Mouse (Mus musculus) gastrocnemius, postnatal 14 days (tissue): ENCODE measurements around the gene Gm43518. TPM values are rescaled to one million over a fixed set of nuclear protein-coding genes. Genes with fewer than 3 reads are reported as not detected.
A peak's percentile ranks its signal among the peaks of the same experiment; 100 is the strongest.

Source experiments
- DNase-seq: peaks from one replicate; pipeline ENCODE4 v3.0.0; 2021; ENCODE audit warnings: mixed read lengths
- intact Hi-C: fragments of 180-260 bp; cut with DNase I; formaldehyde crosslinking; loops from one replicate; pipeline ENCODE4 v1.15.1; 2025; ENCODE audit warnings: low total_unique reads
- total RNA-seq, 2 experiments: library from RNA; stranded (reverse); gene quantifications; 2 replicates each; pipeline ENCODE4 v1.2.3; 2021

Gm43518 gene
- total RNA-seq, 2 experiments from 2014 or later, result 0.72 TPM; not detected in 1

- intact Hi-C loops, result no loop called here
Measured at GRCm38 (mm10) chr5:123973299-123974178, 46.3 kb downstream of the Gm43518 start, which contains the start of gene Hip1r. TSS of gene Hip1r (plus strand) at chr5:123973628.

DNA sequence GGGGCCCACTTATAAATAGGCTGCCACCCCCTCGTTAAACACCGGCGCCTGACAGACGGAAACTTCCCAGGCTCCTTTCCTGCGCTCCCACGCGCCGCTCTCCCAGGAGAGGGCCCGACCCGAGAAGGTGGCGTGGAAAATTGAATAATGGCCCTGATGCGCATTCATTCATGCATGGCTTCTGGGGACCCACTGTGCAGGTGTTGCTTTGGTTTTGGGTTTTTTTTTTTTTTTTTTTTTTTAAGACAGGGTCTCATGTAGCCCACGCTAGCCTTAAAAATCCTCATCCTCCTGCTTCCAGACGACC is 46.9 kb downstream of the Gm43518 start:
- no peak for DNase-seq
- intact Hi-C loops, result no loop called here

More at GRCm38 (mm10) chr5:123973299-123974178, 46.3 kb downstream of the Gm43518 start, which contains the start of gene Hip1r:
- peak; percentile 73 for DNase-seq

- intact Hi-C loops, result no loop called here
- no peak for DNase-seq
Measured at GRCm38 (mm10) chr5:123974616-123975111, 47.4 kb downstream of the Gm43518 start.

DNA sequence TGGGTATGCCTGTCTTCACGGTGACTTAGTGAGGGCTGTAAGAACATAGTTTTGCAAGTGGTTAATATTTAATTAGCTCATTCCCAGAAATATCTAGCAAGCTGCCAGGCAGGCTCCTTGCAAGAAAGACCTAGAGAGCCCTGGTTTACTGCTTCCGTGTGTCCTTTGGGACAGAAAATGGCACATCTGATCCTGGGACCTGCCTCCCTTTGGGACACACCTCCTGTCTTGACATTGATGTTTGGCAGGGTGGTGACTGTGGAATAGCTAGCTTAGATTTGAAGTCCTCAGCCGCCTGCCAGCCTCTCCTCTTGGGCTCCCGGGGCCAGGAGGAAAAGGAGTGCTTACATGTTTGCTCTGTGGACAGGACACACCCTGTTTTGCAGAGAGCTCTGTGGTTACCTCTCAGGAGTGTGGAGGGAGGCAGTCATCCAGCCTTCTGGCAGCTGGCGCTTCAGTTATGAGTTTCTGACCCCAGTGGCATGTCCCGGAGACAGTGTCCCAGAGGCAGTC is 48.5 kb downstream of the Gm43518 start:
- intact Hi-C loops, result no loop called here
- no peak for DNase-seq

GRCm38 (mm10) chr5:123977231-123977630 is 50.0 kb downstream of the Gm43518 start:
- intact Hi-C loops, result no loop called here
- no peak for DNase-seq

- intact Hi-C loops, result no loop called here
- DNase-seq, result no peak
Measured at GRCm38 (mm10) chr5:123978131-123978530, 50.9 kb downstream of the Gm43518 start.

DNA sequence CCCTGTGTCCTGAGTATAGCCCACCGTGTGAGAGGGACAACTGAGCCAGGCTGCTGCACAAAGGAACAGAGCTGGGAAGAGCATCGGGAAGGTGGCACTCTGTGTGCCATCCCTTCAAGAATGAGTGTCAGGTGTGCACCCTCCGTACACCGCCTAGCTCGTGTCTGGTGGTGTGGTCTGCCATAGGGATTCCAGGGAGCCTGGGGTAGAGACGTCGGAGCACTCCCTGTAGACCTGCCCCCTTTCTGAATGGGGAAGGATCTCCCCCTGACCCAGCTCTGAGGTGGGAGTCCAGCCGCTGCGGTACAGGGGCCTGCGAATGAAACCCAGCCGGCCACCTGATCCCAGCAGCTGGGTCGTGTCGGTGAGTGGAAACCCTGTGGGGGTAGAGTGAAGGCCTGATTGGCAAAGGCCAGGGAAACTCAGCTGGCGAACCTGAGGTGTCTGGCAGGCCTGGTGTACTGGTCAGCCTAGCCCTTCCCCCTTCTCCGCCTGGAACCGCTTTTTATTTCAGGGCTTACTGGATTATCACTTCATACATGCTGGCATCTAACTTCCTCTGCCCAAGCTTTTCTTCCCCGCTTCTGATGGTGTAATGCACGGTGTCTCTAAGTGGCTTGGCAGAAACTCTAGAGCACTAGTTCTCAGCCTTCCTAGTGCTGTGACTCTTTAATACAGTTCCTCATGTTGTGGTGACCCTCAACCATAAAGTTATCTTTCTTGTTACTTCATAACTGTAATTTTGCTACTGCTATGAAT is 52.2 kb downstream of the Gm43518 start:
- peak; percentile 54 for DNase-seq
- intact Hi-C loops, result no loop called here

DNA sequence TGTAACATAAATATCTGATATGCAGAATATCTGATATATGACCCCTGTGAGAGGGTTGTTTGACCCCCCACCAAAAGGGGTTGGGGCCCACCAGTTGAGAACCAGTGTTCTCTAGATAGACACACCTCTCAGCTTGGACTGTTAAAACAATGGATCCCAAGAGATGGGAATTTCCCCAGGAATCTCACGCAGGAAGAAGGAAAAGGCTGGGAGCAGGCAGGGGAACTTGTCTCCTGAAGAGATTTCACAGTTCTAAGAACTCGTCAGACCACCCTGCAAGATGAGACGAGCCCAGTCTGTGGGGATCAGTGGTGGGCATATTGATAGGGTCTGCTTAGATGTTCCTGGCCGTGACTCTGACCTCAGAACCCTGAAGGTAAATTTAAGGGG is 52.8 kb downstream of the Gm43518 start:
- no peak for DNase-seq
- intact Hi-C loops, result no loop called here

DNA sequence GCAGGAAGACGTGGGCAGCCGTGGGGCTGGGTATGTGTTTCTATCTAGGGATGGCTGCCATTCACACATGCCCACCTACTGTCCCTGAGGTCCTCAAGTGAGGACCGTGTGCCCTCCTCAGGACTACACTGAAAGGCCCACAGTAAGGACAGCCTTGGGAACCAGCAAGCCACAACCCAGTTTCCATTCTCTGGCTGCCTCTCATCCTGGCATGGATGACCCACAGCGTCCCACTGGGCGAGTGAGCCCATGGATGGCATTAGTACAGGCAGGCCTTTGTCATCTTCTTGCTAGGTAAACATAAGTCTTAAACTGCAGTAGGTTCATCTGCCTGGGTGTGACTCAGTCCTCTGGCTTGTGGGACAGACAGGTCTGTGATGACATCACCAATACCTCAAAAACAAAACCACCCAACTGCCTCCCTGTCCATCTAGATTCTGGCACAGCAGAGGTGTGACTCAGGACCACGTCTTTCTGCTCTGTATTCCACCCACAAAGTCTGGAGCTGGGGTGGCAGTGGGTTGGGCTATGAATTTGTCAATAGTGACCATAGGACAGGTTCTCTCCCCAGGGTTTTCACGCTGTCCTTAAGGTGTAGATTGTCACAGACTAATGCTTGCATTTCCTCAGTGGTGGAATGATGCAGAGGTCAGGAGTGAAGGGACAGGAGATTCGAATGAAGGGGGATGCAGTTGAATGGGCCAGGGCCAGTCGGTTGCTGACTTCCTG is 53.5 kb downstream of the Gm43518 start:
- DNase-seq, result no peak
- intact Hi-C loops, result no loop called here

GRCm38 (mm10) chr5:123981250-123981554 is 54.0 kb downstream of the Gm43518 start:
- intact Hi-C loops, result no loop called here
- DNase-seq, result no peak

DNA sequence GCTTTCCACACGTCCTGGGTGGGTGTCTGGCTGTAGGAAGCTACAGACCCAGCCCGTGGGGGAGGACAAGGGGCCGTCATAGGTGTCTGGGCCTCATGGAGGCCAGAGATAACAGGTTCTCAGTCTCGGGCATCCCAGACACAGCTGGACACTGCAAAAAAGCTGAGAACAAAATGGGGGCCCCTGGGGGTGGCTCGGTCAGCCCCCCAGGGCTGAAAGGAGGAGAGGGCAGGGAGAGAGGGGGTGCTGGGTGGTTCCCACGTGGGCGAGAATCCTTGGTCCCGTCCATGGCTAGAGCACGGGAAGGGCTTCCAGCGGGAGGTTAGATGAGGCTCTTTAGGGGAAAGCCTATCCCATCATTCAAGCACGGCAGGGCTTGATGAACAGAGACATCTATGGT is 55.6 kb downstream of the Gm43518 start:
- intact Hi-C loops, result no loop called here
- no peak for DNase-seq

- intact Hi-C loops, result no loop called here
- DNase-seq, result no peak
Measured at GRCm38 (mm10) chr5:123985434-123985833, 58.2 kb downstream of the Gm43518 start.

DNA sequence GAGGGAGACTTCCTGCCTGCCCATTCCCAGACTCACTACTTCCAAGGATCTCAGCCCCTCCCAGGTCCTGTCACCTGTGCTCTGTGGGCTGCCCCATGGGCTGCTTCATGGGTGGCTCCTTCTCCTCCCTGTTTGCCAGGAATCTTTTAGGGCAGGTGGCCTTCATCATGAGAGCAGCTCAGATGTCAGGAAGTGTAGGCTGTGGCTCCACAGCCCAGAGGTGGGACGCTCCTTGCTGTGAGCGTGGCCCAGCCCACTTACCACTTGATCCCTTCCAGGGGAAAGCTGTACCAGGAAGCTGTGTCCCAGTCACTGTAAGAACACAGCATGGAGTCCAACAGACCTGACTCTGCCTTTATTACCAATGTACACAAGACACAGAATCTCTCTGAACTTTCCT is 59.7 kb downstream of the Gm43518 start:
- intact Hi-C loops, result no loop called here
- DNase-seq, result no peak

GRCm38 (mm10) chr5:123987511-123987910 is 60.3 kb downstream of the Gm43518 start:
- intact Hi-C loops, result no loop called here
- DNase-seq, result no peak

Other genes with a start within 250 kb of the Gm43518 start
- 100 to 1,000 TPM; 122 TPM for gene Clip1, start 242.8 kb upstream of the Gm43518 start, total RNA-seq
- gene Zcchc8, start 206.3 kb upstream of the Gm43518 start, total RNA-seq, result 10 to 100 TPM; 20.3 to 23.8 TPM
- gene Rsrc2, start 178.0 kb upstream of the Gm43518 start, total RNA-seq, result 10 to 100 TPM; 42.3 to 48.2 TPM
- gene Kntc1, start 177.7 kb upstream of the Gm43518 start, total RNA-seq, result 1 to 10 TPM in 1 of 2 experiments, under 1 TPM in 1; 0.89 to 2.0 TPM
- not detected for gene Hcar2, start 61.9 kb upstream of the Gm43518 start, total RNA-seq
- gene Hcar1, start 47.4 kb upstream of the Gm43518 start, total RNA-seq, result under 1 TPM; 0.11 to 0.31 TPM
- gene Denr, start 20.2 kb upstream of the Gm43518 start, total RNA-seq, result 10 to 100 TPM; 45.4 to 55.2 TPM
- gene Ccdc62, start 3.3 kb downstream of the Gm43518 start, total RNA-seq, result 1 to 10 TPM; 1.2 TPM
- gene Hip1r, start 46.2 kb downstream of the Gm43518 start, total RNA-seq, result 10 to 100 TPM in 1 of 2 experiments, 1 to 10 TPM in 1; 7.2 to 11.1 TPM
- gene Vps37b, start 104.9 kb downstream of the Gm43518 start, total RNA-seq, result 1 to 10 TPM; 6.3 to 7.8 TPM
- 1 to 10 TPM; 5.7 TPM for gene Abcb9, start 168.4 kb downstream of the Gm43518 start, total RNA-seq
- 1 to 10 TPM; 6.8 to 8.8 TPM for gene Ogfod2, start 184.9 kb downstream of the Gm43518 start, total RNA-seq
- 10 to 100 TPM; 42.8 to 46.5 TPM for gene Arl6ip4, start 188.7 kb downstream of the Gm43518 start, total RNA-seq